ENCODE assay signal across 13 mouse cellular contexts in the genomic region with DNA sequence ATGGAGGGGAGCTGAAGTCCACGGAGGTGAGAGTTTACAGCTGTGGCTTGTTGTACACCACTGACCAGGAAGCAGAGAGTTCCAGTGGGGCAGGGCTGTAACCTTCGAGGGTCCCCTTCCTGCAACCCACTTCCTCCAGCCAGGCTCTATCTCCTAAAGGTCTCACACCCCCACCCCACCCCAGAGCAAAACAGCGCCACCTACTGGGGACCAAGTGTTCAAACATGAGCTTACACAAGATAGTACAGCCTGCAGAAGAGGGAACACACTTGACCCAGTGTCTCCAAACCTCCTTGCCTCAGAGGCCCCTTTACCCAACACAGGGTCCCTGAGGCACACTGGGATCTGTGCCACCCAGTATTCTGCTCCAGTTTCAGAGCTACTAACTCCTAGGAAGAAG.
DNase-seq lines count a peak whose midpoint lies in the region; ATAC-seq and TF ChIP-seq lines count a peak whose summit lies in the region.
"Had no signal": no experiment of that assay in that cellular context is flagged by ENCODE, and none has a peak within 500 bp of the region (broad histone marks: within the 10 kb centered on the region; RNA-seq: fewer than 3 reads in every experiment).

No protein-coding gene starts in this region.

- H3K36me3 ChIP-seq in intestine, postnatal 0 days (ENCODE audit: control insufficient read depth, insufficient read depth) = no peaks in the 10 kb centered on the region
- H3K36me3 ChIP-seq in intestine, embryonic 15.5 days = no peaks in the 10 kb centered on the region
- H3K36me3 ChIP-seq in midbrain, embryonic 11.5 days (ENCODE audit: control insufficient read depth, insufficient read depth, low read length) = no peaks in the 10 kb centered on the region
- no peaks in the 10 kb centered on the region for H3K36me3 ChIP-seq in midbrain, embryonic 14.5 days (ENCODE audit: control insufficient read depth, insufficient read depth, low read length)
- no peaks in the 10 kb centered on the region for H3K36me3 ChIP-seq in liver, embryonic 14.5 days (replicated peaks; ENCODE audit: control insufficient read depth, insufficient read depth, low read depth)
- H3K36me3 ChIP-seq: G1E; liver, embryonic 13.5 days; stomach, embryonic 15.5 days had no signal

- no peak for DNase-seq in midbrain, embryonic 11.5 days (ENCODE audit: low spot score, missing footprints)
- DNase-seq in midbrain, embryonic 14.5 days = no peak
- DNase-seq in brain, embryonic 14.5 days (ENCODE audit: low read depth) = no peak
- DNase-seq in liver, embryonic 14.5 days (ENCODE audit: low read depth in 3 of 3, low spot score in 3 of 3) = no peak
- no peak for DNase-seq in right cerebral cortex, postnatal 36 days (ENCODE audit: low spot score in 2 of 2)
- DNase-seq in ovary, postnatal 14 days (ENCODE audit: low spot score) = no peak
- DNase-seq: heart, adult 18-20 months; kidney, adult 8-10 months; liver, embryonic 13.5 days had no signal

- no peak for TF ChIP-seq POLR2A in brain, embryonic 14.5 days (IDR thresholded peaks at IDR 0.05; ENCODE audit: borderline replicate concordance, extremely low read depth, insufficient read depth, insufficient read length, poor library complexity, severe bottlenecking)

- no peaks in the 10 kb centered on the region for H3K27me3 ChIP-seq in intestine, postnatal 0 days (replicated peaks; ENCODE audit: control insufficient read depth, insufficient read depth, low read length)
- no peaks in the 10 kb centered on the region for H3K27me3 ChIP-seq in intestine, embryonic 15.5 days (replicated peaks)
- H3K27me3 ChIP-seq in midbrain, embryonic 11.5 days (ENCODE audit: control insufficient read depth, insufficient read depth, low read length) = no peaks in the 10 kb centered on the region
- H3K27me3 ChIP-seq in midbrain, embryonic 14.5 days (ENCODE audit: control insufficient read depth, insufficient read depth, low read length) = no peaks in the 10 kb centered on the region
- no peaks in the 10 kb centered on the region for H3K27me3 ChIP-seq in liver, embryonic 14.5 days (ENCODE audit: control insufficient read depth, insufficient read depth, low read length)
- H3K27me3 ChIP-seq: liver, embryonic 13.5 days; stomach, embryonic 15.5 days had no signal

- TF ChIP-seq CTCF in intestine, postnatal 0 days (IDR thresholded peaks at IDR 0.05; ENCODE audit: low read depth) = peak; percentile 50
- TF ChIP-seq CTCF in brain, embryonic 14.5 days (IDR thresholded peaks at IDR 0.05; ENCODE audit: borderline replicate concordance, extremely low read depth, insufficient read depth, insufficient read length) = peak; percentile 56; the same call in 1 of the 2 replicates
- TF ChIP-seq CTCF in liver, embryonic 14.5 days (IDR thresholded peaks at IDR 0.05; ENCODE audit: low read depth) = peak; percentile 35

- ATAC-seq in intestine, postnatal 0 days = no peak
- no peak for ATAC-seq in intestine, embryonic 15.5 days
- ATAC-seq in midbrain, embryonic 11.5 days (ENCODE audit: low FRiP score) = 0 out of 2 replicates have a peak, but pooled peaks have one; percentile 19
- no peak for ATAC-seq in midbrain, embryonic 14.5 days (ENCODE audit: low FRiP score, low TSS enrichment)
- no peak for ATAC-seq in liver, embryonic 14.5 days (ENCODE audit: insufficient read depth)

- H3K4me1 ChIP-seq in intestine, postnatal 0 days (replicated peaks; ENCODE audit: control insufficient read depth, insufficient read depth, low read length) = no peaks in the 10 kb centered on the region
- no peaks in the 10 kb centered on the region for H3K4me1 ChIP-seq in intestine, embryonic 15.5 days (replicated peaks)
- peaks cover 8% of the 10 kb centered on the region; the same call in 1 of the 2 replicates for H3K4me1 ChIP-seq in midbrain, embryonic 11.5 days (ENCODE audit: control insufficient read depth, insufficient read depth, low read length)
- peaks cover 14% of the 10 kb centered on the region for H3K4me1 ChIP-seq in midbrain, embryonic 14.5 days (ENCODE audit: control insufficient read depth, insufficient read depth, low read length)
- H3K4me1 ChIP-seq in liver, embryonic 14.5 days (replicated peaks; ENCODE audit: control insufficient read depth in 2 of 2, insufficient read depth in 2 of 2, low read length in 1 of 2) = no peaks in the 10 kb centered on the region
- H3K4me1 ChIP-seq: liver, embryonic 13.5 days; stomach, embryonic 15.5 days had no signal

- TF ChIP-seq EP300 in liver, embryonic 14.5 days (IDR thresholded peaks at IDR 0.05; ENCODE audit: low read depth) = no peak

- H3K27ac ChIP-seq in intestine, postnatal 0 days (ENCODE audit: low read depth, low read length) = no peak overlapping the region
- H3K27ac ChIP-seq in intestine, embryonic 15.5 days = no peak overlapping the region
- H3K27ac ChIP-seq in midbrain, embryonic 11.5 days (ENCODE audit: low read depth, low read length) = no peak overlapping the region
- H3K27ac ChIP-seq in midbrain, embryonic 14.5 days (replicated peaks; ENCODE audit: low read depth, low read length) = no peak overlapping the region
- no peak overlapping the region for H3K27ac ChIP-seq in liver, embryonic 14.5 days
- H3K27ac ChIP-seq: liver, embryonic 13.5 days; stomach, embryonic 15.5 days had no signal

- 17% methylated on average over 3 of the region's 3 CpGs for WGBS in intestine, postnatal 0 days
- 27% methylated on average over 3 of the region's 3 CpGs for WGBS in intestine, embryonic 15.5 days
- 39% methylated on average over 3 of the region's 3 CpGs for WGBS in midbrain, embryonic 11.5 days
- 45% methylated on average over 3 of the region's 3 CpGs for WGBS in midbrain, embryonic 14.5 days
- WGBS in liver, embryonic 14.5 days (ENCODE audit: insufficient replicate concordance) = 12% methylated on average over 3 of the region's 3 CpGs

- H3K9ac ChIP-seq in intestine, postnatal 0 days (ENCODE audit: low read depth, low read length) = no peak overlapping the region
- H3K9ac ChIP-seq in intestine, embryonic 15.5 days = no peak overlapping the region
- no peak overlapping the region for H3K9ac ChIP-seq in midbrain, embryonic 11.5 days (ENCODE audit: low read length)
- H3K9ac ChIP-seq in midbrain, embryonic 14.5 days (replicated peaks; ENCODE audit: low read length) = no peak overlapping the region
- no peak overlapping the region for H3K9ac ChIP-seq in liver, embryonic 14.5 days (replicated peaks)
- H3K9ac ChIP-seq: liver, embryonic 13.5 days; stomach, embryonic 15.5 days had no signal

- H3K9me3 ChIP-seq in intestine, postnatal 0 days (ENCODE audit: control insufficient read depth) = no peaks in the 10 kb centered on the region
- no peaks in the 10 kb centered on the region for H3K9me3 ChIP-seq in intestine, embryonic 15.5 days
- no peaks in the 10 kb centered on the region; the same call in 1 of the 2 replicates for H3K9me3 ChIP-seq in midbrain, embryonic 11.5 days (ENCODE audit: control insufficient read depth, low read length)
- H3K9me3 ChIP-seq in midbrain, embryonic 14.5 days (ENCODE audit: control insufficient read depth, low read length) = no peaks in the 10 kb centered on the region
- no peaks in the 10 kb centered on the region for H3K9me3 ChIP-seq in liver, embryonic 14.5 days (ENCODE audit: control insufficient read depth, low read length)
- H3K9me3 ChIP-seq: liver, embryonic 13.5 days; stomach, embryonic 15.5 days had no signal

- no peak overlapping the region for H3K4me3 ChIP-seq in intestine, postnatal 0 days (ENCODE audit: low read depth, low read length)
- no peak overlapping the region for H3K4me3 ChIP-seq in intestine, embryonic 15.5 days (replicated peaks)
- H3K4me3 ChIP-seq in midbrain, embryonic 11.5 days (ENCODE audit: low read depth, low read length) = no peak overlapping the region
- no peak overlapping the region for H3K4me3 ChIP-seq in midbrain, embryonic 14.5 days (replicated peaks; ENCODE audit: low read depth, low read length)
- H3K4me3 ChIP-seq in liver, embryonic 14.5 days (ENCODE audit: insufficient read depth in 1 of 2, low read depth in 2 of 2, low read length in 2 of 2) = no peak overlapping the region
- H3K4me3 ChIP-seq: liver, embryonic 13.5 days; stomach, embryonic 15.5 days had no signal

- H3K4me2 ChIP-seq in intestine, postnatal 0 days (replicated peaks; ENCODE audit: low read depth) = no peak overlapping the region
- H3K4me2 ChIP-seq in intestine, embryonic 15.5 days (replicated peaks) = no peak overlapping the region
- H3K4me2 ChIP-seq in midbrain, embryonic 11.5 days = no peak overlapping the region
- no peak overlapping the region for H3K4me2 ChIP-seq in midbrain, embryonic 14.5 days (ENCODE audit: low read length)
- H3K4me2 ChIP-seq in liver, embryonic 14.5 days (ENCODE audit: low read depth) = no peak overlapping the region
- H3K4me2 ChIP-seq: liver, embryonic 13.5 days; stomach, embryonic 15.5 days had no signal
